Mouse (Mus musculus): ENCODE data around the gene Igf1r.
A peak's percentile ranks its signal among the peaks of the same experiment; 100 is the strongest.

GRCm38 (mm10) chr7:67910528-67910927 lies 42.1 kb upstream of the Igf1r start:
- peak; percentile 36; the same call in 1 of the 2 replicates for TF ChIP-seq ZNF384 (IDR thresholded peaks at IDR 0.05; ENCODE audit: low read depth, low read length)
- TF ChIP-seq CHD2 (IDR thresholded peaks at IDR 0.05; ENCODE audit: low read depth, low read length): no peak
- no peak for TF ChIP-seq ZC3H11A (IDR thresholded peaks at IDR 0.05; ENCODE audit: borderline replicate concordance, low read depth, low read length)
- TF ChIP-seq MAFK (IDR thresholded peaks at IDR 0.05; ENCODE audit: insufficient read depth, low read depth, low read length): no peak
- no peak for TF ChIP-seq HCFC1 (IDR thresholded peaks at IDR 0.05; ENCODE audit: borderline replicate concordance, insufficient read depth, low read length)
